Mouse (Mus musculus) heart, adult 9 months (tissue): ENCODE measurements around the gene Phlpp2.

Experiments used
- DNase-seq, 2 experiments: peaks; one replicate each; pipeline ENCODE4 v3.0.0; 2022; ENCODE audit warnings: low spot score in 2 of 2

Gene Phlpp2

GRCm38 (mm10) chr8:109962896-109963295 is 94.6 kb downstream of the Phlpp2 start:
- no peak for DNase-seq

GRCm38 (mm10) chr8:109963421-109963820 is 95.1 kb downstream of the Phlpp2 start:
- no peak for DNase-seq

DNA sequence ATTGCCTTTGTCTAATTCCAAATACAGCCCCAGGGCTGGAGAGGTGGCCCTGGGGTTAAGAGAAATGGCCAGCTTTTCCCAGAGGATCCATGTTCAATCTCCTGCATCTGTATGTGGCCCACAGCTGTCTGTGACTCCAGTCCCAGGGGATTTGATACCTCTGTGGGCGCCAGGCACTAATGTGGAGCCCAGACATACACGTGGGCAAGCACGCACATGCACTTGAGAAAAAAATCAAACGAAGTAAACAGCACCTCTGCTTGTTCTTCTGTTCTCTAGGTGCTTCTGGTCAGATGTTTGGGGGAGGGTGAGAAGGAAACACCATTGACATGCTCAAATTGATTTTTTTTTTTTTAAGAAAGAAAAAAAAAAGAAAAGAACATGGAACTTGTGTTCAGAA is 95.8 kb downstream of the Phlpp2 start:
- DNase-seq, result no peak

DNA sequence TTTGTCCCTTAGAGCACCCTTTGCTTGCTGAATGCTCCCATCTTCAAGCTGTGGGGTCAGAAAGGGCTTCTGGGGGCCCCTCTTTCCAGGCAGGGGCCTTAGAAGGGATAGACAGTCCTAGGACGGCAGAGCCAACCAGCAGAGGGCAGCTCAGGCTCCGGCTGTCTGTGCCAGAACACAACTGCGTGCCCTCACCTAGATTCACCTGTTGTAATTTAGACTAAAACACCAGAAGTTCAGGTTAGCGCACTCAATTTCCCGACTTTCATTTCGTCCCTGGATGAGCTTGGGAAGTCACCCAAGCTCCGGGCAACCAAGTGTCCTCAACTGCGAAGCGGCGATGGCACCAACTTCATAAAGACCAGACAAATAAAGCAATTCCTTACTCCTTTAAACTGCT is 100.5 kb downstream of the Phlpp2 start:
- DNase-seq, result no peak

DNA sequence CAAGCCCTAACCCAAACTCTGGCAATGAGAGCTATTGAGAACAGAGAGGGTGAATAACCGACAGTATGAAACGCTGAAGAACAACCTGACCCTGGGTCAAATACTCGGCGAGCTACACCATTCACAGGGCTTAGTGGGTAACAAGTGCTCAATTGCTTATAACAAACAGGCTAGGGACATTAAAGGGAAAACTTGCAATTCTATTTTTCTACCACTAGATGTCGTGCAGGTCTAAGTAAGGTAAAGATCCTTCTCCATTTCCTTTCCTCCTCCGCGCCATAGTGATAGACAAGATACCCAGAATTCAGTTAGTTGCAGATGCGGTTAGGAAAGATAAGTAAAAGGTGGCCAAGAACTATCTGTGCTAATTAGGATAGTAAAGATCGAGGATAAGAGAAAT is 102.0 kb downstream of the Phlpp2 start:
- no peak for DNase-seq

GRCm38 (mm10) chr8:109972901-109973300 is 104.6 kb downstream of the Phlpp2 start:
- DNase-seq, result no peak

- DNase-seq, result no peak
Measured at GRCm38 (mm10) chr8:109979339-109979738, 111.0 kb downstream of the Phlpp2 start.

- DNase-seq, result no peak
Measured at GRCm38 (mm10) chr8:109982386-109983105, 114.2 kb downstream of the Phlpp2 start.

- DNase-seq, result no peak
Measured at GRCm38 (mm10) chr8:109983944-109984343, 115.6 kb downstream of the Phlpp2 start.

GRCm38 (mm10) chr8:109986384-109986783 is 118.0 kb downstream of the Phlpp2 start:
- no peak for DNase-seq

- DNase-seq, result no peak
Measured at GRCm38 (mm10) chr8:109987776-109988175, 119.4 kb downstream of the Phlpp2 start.

GRCm38 (mm10) chr8:109989151-109989550 is 120.8 kb downstream of the Phlpp2 start:
- DNase-seq, result no peak

DNA sequence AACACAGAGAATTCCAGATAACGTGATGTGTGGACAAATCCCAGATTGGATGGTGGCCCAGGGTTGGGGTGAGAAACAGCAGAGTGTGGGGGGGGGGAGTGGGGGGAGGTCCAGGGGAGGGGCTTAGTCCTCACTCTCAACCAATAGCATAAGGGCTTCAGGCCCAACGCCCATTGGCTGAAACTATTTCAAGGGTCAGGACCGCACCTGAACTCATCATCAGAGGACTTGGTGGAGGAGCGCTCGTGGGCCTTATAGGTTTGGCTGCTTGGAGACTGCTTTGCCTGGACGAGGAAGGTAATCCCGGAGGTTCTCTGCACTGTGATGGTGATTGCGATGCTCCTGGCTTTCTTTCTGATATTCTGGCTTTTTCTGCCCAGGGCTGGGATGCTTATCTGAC is 121.9 kb downstream of the Phlpp2 start, which contains the start of gene Tat:
Gene Tat, plus strand, starts transcription at position 214 of the 400 bp plus-strand sequence.
- no peak for DNase-seq

DNA sequence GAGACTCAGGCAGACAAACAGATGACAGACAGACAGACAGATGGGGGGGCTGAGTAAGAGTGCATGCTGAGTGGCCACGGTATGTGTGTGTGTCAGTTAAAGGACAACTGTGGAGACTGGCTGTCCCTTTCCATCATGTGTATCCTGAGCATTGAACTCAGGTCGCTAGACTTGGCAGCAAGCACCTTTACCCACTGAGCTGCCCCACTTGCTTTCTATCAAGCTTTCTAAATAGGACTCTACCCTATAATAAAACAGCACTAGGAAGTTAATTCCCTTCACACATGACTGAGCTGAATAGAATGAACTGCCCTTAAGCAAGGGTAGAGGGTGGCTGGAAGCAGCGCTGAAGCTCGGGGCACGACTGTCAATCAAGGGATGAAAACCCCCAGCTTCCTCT is 123.8 kb downstream of the Phlpp2 start:
- no peak for DNase-seq

- no peak for DNase-seq
Measured at GRCm38 (mm10) chr8:109992951-109993350, 124.6 kb downstream of the Phlpp2 start.
